Mouse (Mus musculus): ENCODE data around the gene Gm47985.

Gene Gm47985

DNA sequence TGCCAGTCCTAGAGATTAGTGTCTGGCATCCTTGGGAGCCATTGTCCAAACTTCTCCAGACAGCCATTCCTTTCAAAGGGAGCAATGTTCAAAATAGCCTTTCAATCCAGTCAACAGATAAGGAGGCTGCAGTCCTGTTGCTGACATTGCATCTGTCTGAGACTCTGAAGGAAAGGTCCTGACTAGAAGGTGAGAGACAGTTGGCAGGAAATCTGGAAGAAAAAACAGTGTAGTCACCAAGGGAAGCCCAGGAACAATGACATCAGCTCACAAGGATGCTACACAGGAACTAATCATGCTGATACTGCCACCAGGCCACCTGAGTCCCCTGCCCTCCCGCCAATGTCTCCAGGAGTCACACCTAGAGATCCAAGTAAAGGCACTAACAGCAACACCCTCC, 41.0 kb downstream of the Gm47985 start:
- no peak for DNase-seq

DNA sequence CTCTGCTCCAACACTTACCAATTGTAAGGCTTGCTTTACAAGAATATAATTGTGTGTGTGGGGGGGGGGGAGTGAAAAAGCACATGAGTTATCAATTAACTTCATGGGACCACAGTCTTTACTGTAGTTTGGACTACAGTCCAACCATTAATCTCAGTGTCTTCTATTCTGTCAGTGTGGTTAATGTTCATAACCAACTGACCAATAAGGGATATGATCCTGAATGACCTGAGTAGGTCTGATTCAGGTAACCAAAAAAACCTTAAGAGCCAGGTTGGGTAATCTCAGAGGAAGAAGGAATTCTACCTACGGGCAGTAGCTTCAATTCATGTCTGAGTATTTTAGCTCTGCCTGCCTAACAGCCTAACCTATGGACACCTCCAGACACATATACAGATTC, 42.2 kb downstream of the Gm47985 start:
- DNase-seq: no peak

DNA sequence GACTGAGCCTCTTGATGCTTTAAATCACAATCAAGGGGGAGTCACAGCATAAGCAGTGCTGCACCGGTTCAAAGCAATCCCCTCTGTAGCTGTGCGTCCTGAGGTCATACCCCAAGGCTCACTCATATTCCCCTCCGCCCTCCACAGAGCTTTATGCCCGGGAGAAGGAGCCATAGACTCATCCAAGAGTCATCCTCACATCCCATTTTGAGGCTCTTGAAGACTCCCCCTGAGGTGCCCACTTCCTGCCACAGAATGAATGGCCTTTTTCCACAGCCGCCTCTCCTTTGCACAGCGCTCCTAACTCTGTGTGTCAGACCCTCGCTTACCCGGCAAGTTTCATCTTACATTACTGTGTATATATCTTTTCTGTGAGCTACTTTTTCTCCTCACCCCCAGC, 45.2 kb downstream of the Gm47985 start:
- DNase-seq: no peak

DNA sequence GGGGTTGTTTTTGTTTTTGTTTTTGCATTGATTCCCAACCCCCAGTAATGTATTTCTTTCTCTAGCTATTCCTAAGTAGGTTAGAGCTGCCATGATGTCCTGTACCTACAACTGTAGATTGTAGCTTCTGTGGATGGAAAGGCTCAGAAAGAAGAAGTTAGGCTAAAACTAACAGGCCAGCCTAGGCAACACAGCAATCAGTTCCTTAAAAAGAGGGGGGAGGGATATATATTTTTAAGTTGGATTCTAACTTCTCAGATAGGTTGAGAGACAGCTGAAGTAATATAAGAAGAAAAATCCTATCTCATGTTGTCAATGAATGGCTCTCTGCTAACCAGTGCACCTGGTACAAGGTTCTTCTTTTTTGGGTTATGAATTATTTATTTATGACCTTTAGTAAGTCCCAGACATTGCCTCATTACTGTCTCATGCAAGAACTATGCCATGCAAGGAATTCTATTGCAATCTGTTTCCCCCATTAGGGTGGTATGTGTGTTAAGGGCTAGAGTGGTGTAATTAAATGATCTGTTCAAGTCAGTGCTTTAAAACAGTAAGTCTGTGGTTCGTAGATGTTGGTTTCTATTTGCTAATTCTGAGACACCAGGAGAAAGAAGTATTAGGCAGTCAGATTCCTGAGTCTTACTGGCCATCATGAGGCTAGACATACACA, 46.1 kb downstream of the Gm47985 start:
- no peak for DNase-seq

DNA sequence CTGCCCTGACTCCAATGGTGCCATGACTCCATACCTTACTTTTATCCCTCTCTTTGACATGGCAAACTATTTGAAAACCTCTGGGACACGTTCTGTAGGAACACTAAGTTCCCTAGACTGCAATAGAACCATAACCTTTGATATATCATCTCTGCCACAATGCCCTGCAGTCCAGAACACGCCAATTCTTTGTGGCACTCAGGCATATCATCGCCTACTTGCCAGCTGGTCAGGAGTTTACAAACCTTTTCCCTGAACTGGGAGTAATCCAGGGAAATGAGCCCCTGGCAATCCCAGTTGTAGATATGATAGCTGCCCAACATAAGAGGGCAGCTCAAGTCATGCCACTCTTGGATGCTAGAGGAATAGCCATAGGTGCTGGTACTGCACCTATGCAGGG, 50.0 kb downstream of the Gm47985 start:
- DNase-seq: no peak

DNA sequence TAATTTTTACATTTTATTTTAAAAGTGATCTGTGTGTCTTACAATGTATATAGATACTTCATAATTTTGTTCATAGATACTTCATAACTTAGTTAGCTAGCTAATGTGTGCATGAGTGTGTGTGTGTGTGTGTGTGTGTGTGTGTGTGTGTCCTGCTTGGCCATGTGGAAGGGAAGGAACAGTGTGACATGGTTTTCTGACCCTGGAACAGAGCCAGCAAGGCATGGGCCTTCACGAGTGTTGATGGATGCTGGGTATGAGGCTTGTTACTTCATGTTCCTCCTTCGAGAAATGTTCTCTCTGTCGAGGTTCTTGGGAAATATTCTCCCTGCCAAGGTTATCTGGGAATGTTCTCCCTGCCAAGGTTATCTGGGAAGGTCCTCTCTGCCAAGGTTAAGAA, 51.4 kb downstream of the Gm47985 start:
- DNase-seq: no peak

Measured in thymus, postnatal 14 days (tissue).